Mouse (Mus musculus) bone marrow macrophage, adult 2 months (primary cell): ENCODE results near the gene Khdrbs1.

Source experiments
- CTCF ChIP-seq: IDR thresholded peaks from 2 replicates; pipeline ENCODE4 v1.5.1; 2012; ENCODE audit warnings: low read depth, mild to moderate bottlenecking, low read length, moderate library complexity
- POLR2A ChIP-seq: IDR thresholded peaks from 2 replicates; pipeline ENCODE4 v1.6.1; 2012; ENCODE audit warnings: mild to moderate bottlenecking, low read depth, low read length, borderline replicate concordance

DNA sequence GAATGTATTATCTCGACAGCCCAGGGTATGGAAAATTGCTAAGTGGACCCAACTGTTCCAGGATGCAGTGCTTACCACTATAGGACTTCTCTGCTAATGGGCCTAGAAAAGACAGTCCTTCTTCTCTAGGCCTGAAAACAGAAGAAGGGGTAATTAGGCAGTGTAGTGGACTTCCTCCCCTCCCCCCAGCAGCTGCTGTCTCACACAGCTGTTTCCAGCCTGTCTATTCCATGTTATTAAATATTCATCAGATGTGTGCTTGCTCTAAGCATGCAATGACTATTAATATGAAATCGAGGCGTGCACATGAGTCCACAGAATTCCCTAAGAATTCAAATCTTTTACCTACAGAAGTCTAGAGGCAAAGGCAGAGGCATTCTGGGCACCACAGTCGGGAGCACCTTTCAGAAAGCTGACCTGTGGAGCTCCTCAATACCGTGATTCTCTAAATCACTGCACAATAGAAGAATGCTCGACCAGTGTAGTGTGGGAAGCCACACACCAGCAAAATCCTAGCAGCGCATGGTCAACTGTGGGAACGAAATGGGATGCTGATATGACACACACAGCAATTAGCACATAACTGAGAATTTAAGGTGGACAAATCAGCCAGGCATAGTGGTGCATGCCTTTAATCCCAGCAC lies 32.5 kb downstream of the Khdrbs1 start:
- TF ChIP-seq CTCF (no peak), POLR2A (no peak)
